Mouse (Mus musculus) liver, embryonic 12.5 days (tissue): ENCODE data around the gene Rere. TPM values are rescaled to one million over a fixed set of nuclear protein-coding genes. Genes with fewer than 3 reads are reported as not detected.
A peak's percentile ranks its signal among the peaks of the same experiment; 100 is the strongest.

Source experiments
- ATAC-seq: fragments of 200-750 bp; cut with Nextera tagmentation; 2 replicates; pipeline ENCODE4 v1.8.0; 2017; ENCODE audit warnings: moderate number of reproducible peaks, mild to moderate bottlenecking, moderate library complexity
- H3K27ac ChIP-seq: fragments of 300-500 bp; sonication (generic); 2 replicates; pipeline ENCODE4 v1.5.1; 2016; ENCODE audit warnings: mild to moderate bottlenecking
- H3K27me3 ChIP-seq: fragments of 300-500 bp; sonication (generic); replicated peaks from 2 replicates; pipeline ENCODE4 v1.6.1; 2016; ENCODE audit warnings: mild to moderate bottlenecking, moderate library complexity
- H3K36me3 ChIP-seq: fragments of 300-500 bp; sonication (generic); 2 replicates; pipeline ENCODE4 v1.6.1; 2016; ENCODE audit warnings: mild to moderate bottlenecking, moderate library complexity
- H3K4me1 ChIP-seq: fragments of 300-500 bp; sonication (generic); 2 replicates; pipeline ENCODE4 v1.6.1; 2016
- H3K4me2 ChIP-seq: fragments of 300-500 bp; sonication (generic); 2 replicates; pipeline ENCODE4 v1.6.1; 2016; ENCODE audit warnings: mild to moderate bottlenecking, moderate library complexity
- H3K4me3 ChIP-seq: fragments of 300-500 bp; sonication (generic); 2 replicates; pipeline ENCODE4 v1.5.1; 2016; ENCODE audit warnings: mild to moderate bottlenecking, moderate library complexity
- H3K9ac ChIP-seq: fragments of 300-500 bp; sonication (generic); 2 replicates; pipeline ENCODE4 v1.6.1; 2016; ENCODE audit warnings: mild to moderate bottlenecking, moderate library complexity
- H3K9me3 ChIP-seq: fragments of 300-500 bp; sonication (generic); replicated peaks from 2 replicates; pipeline ENCODE4 v1.6.1; 2016; ENCODE audit warnings: mild to moderate bottlenecking, moderate library complexity
- WGBS: fragments of 180-500 bp; shearing (Covaris S2); methylation state at CpG from one replicate; pipeline ENCODE4 v1.1.7; 2016; ENCODE audit not compliant: insufficient replicate concordance; 5-methylcytosine and 5-hydroxymethylcytosine counted together
- polyA plus RNA-seq: library from polyadenylated mRNA; unstranded; fragments of >200 nt; fragmentation: Nextera tagmentation; extraction: Ambion mirVana; gene quantifications from 2 replicates; pipeline ENCODE4 v1.2.1, GENCODE M21; 2016

Gene Rere
- polyA plus RNA-seq, 1 experiment from 2014 or later, result 11.6 TPM

DNA sequence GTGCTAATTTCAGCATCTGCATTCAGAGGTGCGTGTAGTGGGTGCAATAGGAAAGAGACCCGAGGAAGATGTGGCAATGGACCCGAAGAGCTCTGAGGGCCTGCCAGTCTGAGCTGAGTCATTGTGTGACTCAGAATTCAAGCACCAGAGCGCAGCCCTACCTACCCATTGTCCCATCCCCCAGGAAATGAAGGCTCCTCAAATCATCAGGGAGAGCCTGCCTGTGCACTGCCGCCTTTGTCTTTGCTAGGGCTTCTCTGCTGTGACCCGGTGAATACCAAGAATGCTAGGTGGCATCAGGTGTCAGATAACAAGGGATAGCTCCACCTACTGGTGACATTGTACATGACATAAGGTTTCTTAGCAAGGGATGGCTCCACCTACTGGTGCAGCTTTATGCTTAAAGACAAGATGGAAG is 41.5 kb upstream of the Rere start:
- Histone ChIP-seq H3K36me3 (peaks cover 63% of the 10 kb centered on the region), H3K4me3 (peak overlapping the region; percentile 84), H3K4me2 (peak overlapping the region; percentile 86), H3K9ac (0 out of 2 replicates have a peak overlapping the region, but pooled peaks have one; percentile 89), H3K27me3 (no peaks in the 10 kb centered on the region), H3K27ac (peak overlapping the region; percentile 91), H3K4me1 (peaks cover 63% of the 10 kb centered on the region), H3K9me3 (no peaks in the 10 kb centered on the region)
- peak; percentile 1; the same call in 1 of the 2 replicates for ATAC-seq
- 3% methylated on average over 6 of the region's 6 CpGs for WGBS

DNA sequence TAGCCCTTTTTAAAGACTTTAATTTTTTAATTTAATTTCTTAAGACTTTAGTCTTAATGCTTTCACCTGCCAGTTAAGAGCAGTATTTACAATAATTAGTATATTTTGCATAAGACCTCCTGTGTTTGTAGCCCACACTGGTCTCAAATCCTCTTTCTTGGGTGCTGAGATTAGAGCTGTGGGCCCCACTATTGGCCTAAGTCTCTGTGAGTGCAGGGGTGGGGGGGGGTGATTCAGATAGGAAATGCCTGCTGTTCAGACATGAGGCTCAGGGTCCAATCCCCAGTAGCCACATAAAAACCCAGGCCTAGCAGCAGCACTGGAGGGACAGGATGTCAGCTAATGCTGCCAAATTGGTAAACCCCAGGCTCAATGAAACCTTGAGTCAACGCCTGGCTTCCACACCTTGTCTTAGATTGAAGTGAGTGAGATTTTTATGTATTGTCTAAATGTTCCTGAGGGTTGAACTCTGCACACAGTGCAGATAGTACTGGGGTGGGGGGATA is 41.0 kb upstream of the Rere start:
- peaks cover 68% of the 10 kb centered on the region for H3K36me3 ChIP-seq

DNA sequence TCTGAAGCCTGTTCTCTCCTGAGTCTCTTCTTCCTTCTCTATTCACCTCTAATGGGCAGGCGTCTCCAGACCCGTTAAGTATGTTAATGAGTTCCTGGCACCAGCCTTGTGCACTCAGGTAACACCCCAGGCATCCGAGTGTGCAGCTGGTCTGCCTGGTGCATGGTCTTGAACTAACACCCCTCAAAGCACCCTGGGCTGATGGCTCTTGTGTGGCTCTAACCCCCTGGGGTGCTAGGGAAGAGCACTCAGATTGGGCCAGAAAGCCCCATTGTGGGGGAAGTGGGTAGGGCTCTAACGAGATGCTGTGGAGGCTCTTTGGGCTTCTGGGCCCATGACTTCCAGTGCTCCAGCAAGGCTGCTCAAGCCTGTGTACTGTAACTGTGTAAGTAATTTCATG is 39.7 kb upstream of the Rere start:
- H3K27me3 ChIP-seq, result no peaks in the 10 kb centered on the region
- H3K4me3 ChIP-seq, result no peak overlapping the region
- no peak for ATAC-seq
- H3K9me3 ChIP-seq, result no peaks in the 10 kb centered on the region
- H3K4me2 ChIP-seq, result no peak overlapping the region; the same call in 1 of the 2 replicates
- H3K9ac ChIP-seq, result no peak overlapping the region
- no peak overlapping the region for H3K27ac ChIP-seq
- H3K4me1 ChIP-seq, result peaks cover 48% of the 10 kb centered on the region
- 80% methylated on average over 4 of the region's 4 CpGs for WGBS
- H3K36me3 ChIP-seq, result peaks cover 80% of the 10 kb centered on the region

More for the DNA sequence above, 41.0 kb upstream of the Rere start:
- 57% methylated on average over 1 of the region's 1 CpGs for WGBS
- Histone ChIP-seq H3K27ac (no peak overlapping the region), H3K4me2 (peak overlapping the region; percentile 12), H3K9me3 (no peaks in the 10 kb centered on the region), H3K9ac (no peak overlapping the region), H3K4me1 (peaks cover 58% of the 10 kb centered on the region), H3K27me3 (no peaks in the 10 kb centered on the region), H3K4me3 (no peak overlapping the region)
- ATAC-seq, result no peak

DNA sequence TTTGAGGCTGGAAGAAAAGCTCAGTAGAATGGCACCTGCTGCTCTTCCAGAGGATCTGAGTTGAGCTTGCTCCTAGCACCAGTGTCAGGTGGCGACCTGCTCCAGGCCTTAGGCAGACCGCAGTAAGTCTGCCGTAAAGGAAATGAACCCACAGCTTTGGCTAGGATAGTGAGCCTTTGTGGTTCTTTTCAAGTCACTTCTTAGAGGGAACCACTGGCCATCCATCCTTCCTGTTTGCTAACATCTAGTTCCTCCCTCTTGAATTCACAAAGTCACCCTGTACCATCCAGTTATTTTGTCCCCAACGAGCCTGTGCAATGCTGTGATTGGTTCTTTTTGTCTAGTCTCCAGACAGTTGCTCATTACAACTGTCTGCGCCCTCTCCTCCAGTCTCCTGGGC is 38.7 kb upstream of the Rere start:
- no peak for ATAC-seq
- no peak overlapping the region for H3K4me3 ChIP-seq
- no peak overlapping the region for H3K9ac ChIP-seq
- peaks cover 91% of the 10 kb centered on the region for H3K36me3 ChIP-seq
- no peaks in the 10 kb centered on the region for H3K9me3 ChIP-seq
- H3K27me3 ChIP-seq, result no peaks in the 10 kb centered on the region
- H3K4me2 ChIP-seq, result no peak overlapping the region
- no peak overlapping the region for H3K27ac ChIP-seq
- H3K4me1 ChIP-seq, result peaks cover 45% of the 10 kb centered on the region
- WGBS, result 69% methylated on average over 5 of the region's 5 CpGs

DNA sequence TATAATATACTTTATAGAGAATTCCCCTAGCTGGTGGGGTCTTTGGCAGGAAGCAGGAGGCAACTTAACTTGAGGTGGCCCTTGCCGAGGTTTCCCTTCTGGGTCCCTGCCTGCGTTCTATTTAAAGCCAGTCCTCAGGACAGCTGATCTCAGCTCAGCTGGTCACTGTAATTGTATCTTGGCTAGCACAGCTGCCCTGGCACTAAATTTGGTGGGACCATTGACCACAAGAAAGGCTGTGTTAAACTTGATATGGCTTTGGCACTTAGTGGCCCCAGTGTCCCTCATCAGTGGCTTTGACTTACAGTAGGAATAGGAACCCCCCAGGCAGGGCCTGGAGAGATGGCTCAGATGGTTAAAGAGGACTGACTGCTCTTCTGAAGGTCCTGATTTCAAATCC is 35.6 kb upstream of the Rere start:
- no peaks in the 10 kb centered on the region for H3K9me3 ChIP-seq
- no peak overlapping the region for H3K9ac ChIP-seq
- no peak overlapping the region for H3K4me2 ChIP-seq
- WGBS, result 73% methylated on average over 2 of the region's 2 CpGs
- H3K27ac ChIP-seq, result no peak overlapping the region
- H3K4me1 ChIP-seq, result peaks cover 18% of the 10 kb centered on the region
- no peaks in the 10 kb centered on the region for H3K27me3 ChIP-seq
- no peak overlapping the region for H3K4me3 ChIP-seq
- ATAC-seq, result no peak
- peaks cover 99% of the 10 kb centered on the region for H3K36me3 ChIP-seq

DNA sequence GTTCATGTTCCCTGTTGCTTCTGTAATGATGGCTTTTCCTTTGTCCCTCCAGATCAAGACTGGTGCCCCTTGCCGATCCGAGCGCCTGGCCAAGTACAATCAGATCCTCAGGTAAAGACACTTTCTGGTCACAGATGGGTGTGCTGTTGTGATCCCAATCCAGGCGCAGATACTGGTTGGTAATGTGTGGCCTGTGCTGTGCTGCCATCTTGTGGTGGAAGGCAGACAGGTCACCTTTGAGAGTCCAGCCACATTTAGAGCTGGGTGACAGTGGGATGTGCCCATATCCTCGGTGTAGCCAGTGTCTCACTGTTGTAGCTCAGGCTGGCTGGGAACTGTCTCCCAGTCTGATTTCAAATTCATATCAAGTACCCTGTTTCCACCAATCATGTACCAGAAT is 33.4 kb upstream of the Rere start:
- Histone ChIP-seq H3K9ac (no peak overlapping the region), H3K9me3 (no peaks in the 10 kb centered on the region), H3K4me1 (0 out of 2 replicates have a peak, but pooled peaks cover 5% of the 10 kb centered on the region), H3K36me3 (peaks cover 98% of the 10 kb centered on the region), H3K27ac (no peak overlapping the region), H3K4me2 (no peak overlapping the region), H3K4me3 (no peak overlapping the region), H3K27me3 (no peaks in the 10 kb centered on the region)
- ATAC-seq, result peak; percentile 57; the same call in 1 of the 2 replicates
- WGBS, result 56% methylated on average over 5 of the region's 5 CpGs

DNA sequence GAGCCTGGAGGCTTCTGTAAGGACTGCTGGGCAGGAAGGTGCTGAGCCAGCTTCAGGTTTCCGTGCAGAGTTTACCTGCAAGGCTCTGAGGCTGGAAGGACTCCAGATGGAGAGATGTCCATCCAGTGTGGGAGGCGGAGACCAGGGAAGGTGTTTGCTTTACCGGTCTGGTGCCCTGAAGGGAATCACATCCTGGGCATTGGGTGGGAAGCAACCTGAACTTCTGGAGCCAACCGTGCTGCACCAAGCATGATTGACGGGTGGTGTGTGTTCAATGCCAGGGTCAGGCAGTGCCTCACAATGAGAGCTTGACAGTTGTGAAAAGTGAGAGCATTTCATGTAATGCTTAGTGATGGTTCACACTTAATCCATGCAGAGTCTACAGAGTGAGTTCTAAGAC is 32.5 kb upstream of the Rere start:
- WGBS, result 74% methylated on average over 5 of the region's 5 CpGs
- no peak overlapping the region for H3K4me2 ChIP-seq
- H3K4me3 ChIP-seq, result no peak overlapping the region
- no peak for ATAC-seq
- H3K27ac ChIP-seq, result no peak overlapping the region
- no peak overlapping the region for H3K9ac ChIP-seq
- H3K9me3 ChIP-seq, result no peaks in the 10 kb centered on the region
- H3K4me1 ChIP-seq, result 0 out of 2 replicates have a peak, but pooled peaks cover 5% of the 10 kb centered on the region
- no peaks in the 10 kb centered on the region for H3K27me3 ChIP-seq
- peaks cover 90% of the 10 kb centered on the region for H3K36me3 ChIP-seq

DNA sequence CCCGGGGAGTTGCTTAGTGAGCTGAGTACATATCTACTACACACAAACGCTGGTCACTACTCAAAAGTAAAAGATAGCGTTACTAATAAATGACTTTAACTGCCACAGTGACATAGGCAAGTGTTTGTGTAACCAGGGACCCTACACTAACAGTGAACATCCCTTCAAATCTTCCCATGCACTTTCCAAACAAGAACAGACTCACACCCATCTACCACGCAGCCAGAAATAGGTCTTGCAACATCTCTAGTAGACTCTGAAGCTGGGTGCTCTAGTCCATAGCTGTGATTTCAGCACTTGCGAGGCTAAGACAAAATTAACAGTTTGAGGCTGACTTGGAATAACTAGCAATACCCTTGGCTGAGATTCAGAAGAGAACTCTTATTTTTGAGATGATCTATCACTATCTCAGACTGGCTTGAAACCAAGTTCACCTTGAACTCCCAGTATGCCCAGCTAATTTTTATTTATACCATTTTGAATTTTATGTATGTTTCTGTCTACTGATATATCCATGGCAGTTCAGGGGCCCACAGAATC is 31.6 kb upstream of the Rere start:
- H3K4me1 ChIP-seq, result 0 out of 2 replicates have a peak, but pooled peaks cover 5% of the 10 kb centered on the region
- WGBS, result 65% methylated on average over 5 of the region's 5 CpGs
- ATAC-seq, result no peak
- no peaks in the 10 kb centered on the region for H3K27me3 ChIP-seq
- H3K4me3 ChIP-seq, result no peak overlapping the region
- H3K27ac ChIP-seq, result no peak overlapping the region
- H3K4me2 ChIP-seq, result no peak overlapping the region
- H3K9ac ChIP-seq, result no peak overlapping the region
- peaks cover 81% of the 10 kb centered on the region for H3K36me3 ChIP-seq
- no peaks in the 10 kb centered on the region for H3K9me3 ChIP-seq

DNA sequence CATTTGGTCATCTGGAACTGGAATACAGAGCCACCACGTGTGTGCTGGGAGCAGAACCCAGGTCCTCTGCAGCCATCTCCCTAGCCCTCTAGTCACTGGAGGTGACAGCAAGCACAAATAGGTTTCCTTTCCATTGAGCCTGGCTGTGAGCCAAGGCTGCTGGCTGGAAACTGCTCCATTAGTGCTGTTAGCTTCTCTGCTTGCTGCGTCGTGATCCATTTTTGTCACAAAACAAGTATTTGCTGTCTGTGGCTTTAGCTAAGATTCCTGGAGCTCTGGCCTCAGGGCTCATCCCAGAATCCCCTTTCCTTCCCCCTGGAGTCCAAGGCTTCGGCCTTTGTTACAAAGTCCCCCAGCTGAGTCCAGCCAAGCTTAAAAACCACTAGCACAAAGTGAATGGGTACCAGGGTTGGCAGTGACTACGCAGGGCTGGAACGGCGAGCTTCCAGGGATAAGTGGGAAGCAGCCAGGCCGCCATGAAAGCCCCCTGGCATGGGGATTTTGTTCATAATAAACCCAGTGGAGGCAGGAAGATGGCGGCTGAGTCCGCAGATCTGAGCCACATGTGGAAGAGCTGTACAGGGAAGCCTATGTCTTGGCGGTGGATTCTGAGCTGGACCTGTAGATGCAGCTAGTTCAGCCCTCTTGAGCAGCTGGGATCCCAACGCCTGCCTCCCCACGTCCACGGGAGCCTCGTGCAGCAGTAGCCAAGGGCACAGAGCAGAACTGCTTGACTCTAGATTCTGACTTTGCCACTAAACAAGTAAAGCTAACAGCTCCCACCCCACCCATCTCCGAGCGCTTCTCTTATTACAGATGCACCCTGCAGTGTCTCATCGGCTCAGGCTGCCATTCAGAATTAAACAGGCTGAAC is 30.7 kb upstream of the Rere start:
- Histone ChIP-seq H3K4me2 (no peak overlapping the region), H3K9me3 (no peaks in the 10 kb centered on the region), H3K4me3 (no peak overlapping the region), H3K9ac (no peak overlapping the region), H3K27me3 (no peaks in the 10 kb centered on the region), H3K4me1 (0 out of 2 replicates have a peak, but pooled peaks cover 5% of the 10 kb centered on the region), H3K27ac (no peak overlapping the region), H3K36me3 (peaks cover 71% of the 10 kb centered on the region)
- WGBS, result 63% methylated on average over 18 of the region's 18 CpGs
- ATAC-seq, result no peak

DNA sequence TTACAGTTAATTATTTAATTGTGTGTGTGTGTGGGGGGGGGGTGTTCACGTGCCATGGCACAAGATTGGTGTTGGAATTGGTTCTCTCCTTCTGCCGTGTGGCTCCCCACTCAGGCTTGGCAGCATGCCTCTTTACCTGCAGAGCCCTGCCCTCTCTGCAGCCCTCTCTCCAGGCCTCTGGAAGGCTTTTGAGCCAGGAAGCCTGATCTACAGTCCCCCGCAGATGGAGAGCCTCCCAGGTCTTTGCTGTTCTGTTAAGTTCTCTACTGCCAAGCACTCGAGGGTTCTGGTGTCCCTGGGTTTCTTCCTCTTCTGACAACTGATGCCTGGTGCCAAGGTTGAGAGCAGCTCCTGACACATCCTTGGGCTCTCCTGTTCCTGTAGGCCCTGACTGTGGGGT is 27.0 kb upstream of the Rere start:
- peaks cover 35% of the 10 kb centered on the region for H3K36me3 ChIP-seq
- no peaks in the 10 kb centered on the region for H3K27me3 ChIP-seq
- no peak overlapping the region for H3K27ac ChIP-seq
- no peak overlapping the region for H3K4me2 ChIP-seq
- 0 out of 2 replicates have a peak, but pooled peaks cover 5% of the 10 kb centered on the region for H3K4me1 ChIP-seq
- no peak overlapping the region for H3K9ac ChIP-seq
- WGBS, result 57% methylated on average over 4 of the region's 4 CpGs
- H3K9me3 ChIP-seq, result no peaks in the 10 kb centered on the region
- no peak for ATAC-seq
- no peak overlapping the region for H3K4me3 ChIP-seq

DNA sequence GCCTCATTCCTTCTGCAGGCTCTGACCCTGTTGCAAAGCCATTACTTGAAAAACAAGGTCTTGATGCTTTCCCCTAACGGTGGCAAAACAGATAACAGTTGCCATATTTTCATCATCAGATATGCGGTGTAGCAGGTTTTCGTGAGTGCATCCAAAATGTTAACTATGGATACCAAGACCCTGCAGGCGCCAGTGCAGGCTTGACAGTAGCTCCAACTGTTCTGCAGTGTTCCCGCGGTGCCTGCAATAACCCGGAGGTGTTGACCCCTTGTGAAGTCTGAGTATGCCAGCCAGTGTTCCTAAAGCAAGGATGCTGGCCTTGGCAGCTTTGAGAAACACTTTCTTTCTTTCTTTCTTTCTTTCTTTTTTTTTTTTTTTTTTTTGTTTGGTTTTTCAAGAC is 26.3 kb upstream of the Rere start:
- WGBS, result 80% methylated on average over 7 of the region's 7 CpGs
- Histone ChIP-seq H3K4me1 (0 out of 2 replicates have a peak, but pooled peaks cover 5% of the 10 kb centered on the region), H3K36me3 (peaks cover 27% of the 10 kb centered on the region), H3K9ac (no peak overlapping the region), H3K9me3 (no peaks in the 10 kb centered on the region), H3K27me3 (no peaks in the 10 kb centered on the region), H3K4me2 (no peak overlapping the region), H3K27ac (no peak overlapping the region), H3K4me3 (no peak overlapping the region)
- ATAC-seq, result no peak
